Mouse (Mus musculus) neutrophil, adult 5-6 weeks (primary cell): ENCODE measurements around the gene Endou. TPM values are rescaled to one million over a fixed set of nuclear protein-coding genes. Genes with fewer than 3 reads are reported as not detected.

Experiments used
- ATAC-seq: fragments of 151-379, 151-347 bp; 2 replicates; pipeline ENCODE4 v1.8.0; 2017; ENCODE audit warnings: mild to moderate bottlenecking, moderate TSS enrichment; ENCODE audit not compliant: insufficient number of reproducible peaks, poor library complexity, low FRiP score, severe bottlenecking; ENCODE audit errors: extremely low read depth
- total RNA-seq: library from RNA; stranded (forward); fragments of 200-1000 nt; gene quantifications from 2 replicates; pipeline ENCODE4 v1.2.3, GENCODE M21; 2017

The Endou gene
- total RNA-seq, 1 experiment from 2014 or later: 3.7 TPM

- no peak for ATAC-seq
Observed at GRCm38 (mm10) chr15:97738923-97739322, 7.8 kb upstream of the Endou start.

DNA sequence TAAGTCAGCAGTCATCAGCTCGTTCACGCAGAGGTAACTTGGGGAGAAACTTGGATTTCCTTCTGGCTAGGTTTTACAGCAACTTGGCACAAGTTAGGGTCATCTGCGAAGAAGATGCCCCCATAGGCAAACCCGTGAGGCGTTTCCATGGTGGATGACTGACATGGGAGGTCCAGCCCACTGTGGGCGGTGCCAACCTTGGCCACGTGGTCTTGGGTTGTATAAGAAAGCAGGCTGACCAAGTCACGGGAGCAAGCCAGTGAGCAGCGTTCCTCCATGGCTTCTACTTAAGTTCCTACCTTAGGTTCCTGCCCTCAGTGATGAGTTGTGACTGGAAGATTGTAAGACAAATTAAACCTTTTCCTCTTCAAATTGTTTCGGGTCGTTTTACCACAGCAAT is 849 bp upstream of the Endou start:
- ATAC-seq: no peak

GRCm38 (mm10) chr15:97730365-97730764 is 774 bp downstream of the Endou start:
- ATAC-seq: no peak

DNA sequence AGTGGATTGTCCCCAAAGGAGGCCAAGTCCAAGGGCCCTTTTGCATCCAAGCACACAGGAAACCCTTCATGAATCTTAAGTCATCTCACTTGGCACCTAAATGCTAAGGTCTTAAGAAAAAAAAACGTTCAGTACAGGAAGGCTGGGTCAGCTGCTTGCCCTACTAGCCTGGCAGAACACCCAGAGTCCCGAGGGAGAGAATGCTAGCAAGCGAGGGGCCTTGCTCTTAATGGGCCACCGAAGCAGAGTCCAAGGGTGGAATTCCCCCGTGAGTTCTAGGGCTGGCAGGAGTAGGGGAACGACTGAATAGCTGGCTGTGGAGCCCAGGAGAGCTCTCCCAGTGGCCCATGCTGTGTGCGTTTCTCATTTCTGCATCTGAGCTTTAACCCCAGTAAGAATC is 2.3 kb downstream of the Endou start:
- ATAC-seq: no peak

DNA sequence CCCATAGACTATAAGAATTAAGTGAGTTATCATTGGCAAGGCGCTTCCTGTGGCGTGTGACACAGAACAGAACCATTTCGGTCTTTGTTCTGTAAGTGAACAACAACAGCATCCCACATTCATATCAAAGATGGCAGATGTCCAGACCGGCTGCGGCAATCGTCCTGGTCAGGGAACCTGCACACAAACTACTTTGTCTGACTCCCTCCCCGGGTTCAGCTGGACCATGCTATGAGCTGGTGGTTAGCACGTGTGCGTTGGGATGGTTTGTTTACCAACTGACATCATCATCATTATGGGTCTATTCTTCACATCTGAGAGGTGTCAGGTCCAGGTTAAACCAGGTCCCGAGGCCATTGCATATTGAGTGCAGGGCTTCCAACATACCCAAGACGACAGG is 2.7 kb downstream of the Endou start:
- ATAC-seq: no peak

DNA sequence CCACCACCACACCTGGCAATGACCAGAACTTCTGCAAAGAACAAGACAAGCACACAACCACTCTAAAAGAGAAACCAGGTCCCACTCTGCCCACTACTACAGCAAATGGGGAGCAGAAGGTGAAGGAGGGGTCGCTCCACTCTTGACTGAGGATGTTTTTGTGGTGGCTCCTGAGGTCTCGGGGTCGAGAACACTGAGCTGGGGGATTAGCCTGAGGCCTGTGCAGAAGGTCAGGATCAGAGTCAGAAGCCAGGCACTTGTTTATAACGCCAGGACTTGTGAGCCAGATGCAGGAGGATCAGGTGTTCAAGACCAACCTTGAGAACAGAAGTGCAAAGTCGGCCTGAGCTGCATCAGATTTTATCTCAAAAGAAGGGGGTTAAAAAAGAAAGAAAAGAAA is 3.6 kb downstream of the Endou start:
- ATAC-seq: no peak

DNA sequence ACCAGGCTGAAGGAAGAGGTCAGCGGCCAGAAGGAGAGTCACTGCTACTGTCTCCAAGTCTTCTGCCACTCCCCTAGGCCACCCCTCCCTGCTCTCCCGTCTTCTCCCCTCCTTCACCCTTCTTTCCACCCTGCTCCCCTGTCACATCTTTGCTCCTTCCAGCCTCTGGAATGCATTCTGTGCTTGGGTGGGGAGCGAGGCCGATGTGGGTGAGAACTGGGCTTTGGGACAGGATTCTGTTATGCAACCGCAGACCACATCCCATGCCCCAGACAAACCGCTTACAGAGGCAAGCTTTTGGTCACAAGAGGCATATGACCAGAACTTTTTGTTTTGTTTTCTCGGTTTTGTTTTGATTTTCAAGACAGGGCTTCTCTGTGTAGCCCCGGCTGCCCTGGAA is 4.1 kb downstream of the Endou start:
- peak; percentile 18; the same call in 1 of the 2 replicates for ATAC-seq

GRCm38 (mm10) chr15:97726310-97726709 is 4.8 kb downstream of the Endou start:
- ATAC-seq: no peak

DNA sequence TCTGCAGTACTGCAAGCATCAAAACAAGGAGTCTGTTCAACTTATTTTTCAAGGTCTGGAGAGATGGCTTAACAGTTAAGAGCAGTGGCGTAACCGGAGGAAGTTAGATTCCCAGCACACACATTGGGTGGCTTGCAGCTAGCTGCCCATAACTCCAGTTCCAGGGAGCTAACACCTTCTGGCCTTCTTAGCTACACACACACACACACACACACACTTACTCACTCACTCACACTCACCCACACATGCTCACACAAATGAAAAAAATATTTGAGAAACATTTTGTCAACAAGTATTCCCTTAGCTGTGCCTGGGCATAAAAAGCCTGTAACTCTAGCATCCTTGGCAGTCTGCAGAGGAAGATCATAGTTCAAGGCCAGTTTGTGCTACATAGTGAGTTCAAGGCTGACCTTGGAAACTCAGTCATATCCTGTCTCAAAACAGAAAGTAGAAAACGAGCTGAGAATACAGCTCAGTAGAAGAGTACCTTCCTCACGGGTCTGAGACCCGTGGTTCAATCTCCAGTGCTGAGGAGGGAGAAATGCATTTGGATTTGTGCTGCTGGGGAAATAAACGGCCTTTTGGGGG is 5.8 kb downstream of the Endou start:
- no peak for ATAC-seq

GRCm38 (mm10) chr15:97724346-97725197 is 6.6 kb downstream of the Endou start:
- no peak for ATAC-seq

GRCm38 (mm10) chr15:97723536-97724345 is 7.4 kb downstream of the Endou start:
- no peak for ATAC-seq

DNA sequence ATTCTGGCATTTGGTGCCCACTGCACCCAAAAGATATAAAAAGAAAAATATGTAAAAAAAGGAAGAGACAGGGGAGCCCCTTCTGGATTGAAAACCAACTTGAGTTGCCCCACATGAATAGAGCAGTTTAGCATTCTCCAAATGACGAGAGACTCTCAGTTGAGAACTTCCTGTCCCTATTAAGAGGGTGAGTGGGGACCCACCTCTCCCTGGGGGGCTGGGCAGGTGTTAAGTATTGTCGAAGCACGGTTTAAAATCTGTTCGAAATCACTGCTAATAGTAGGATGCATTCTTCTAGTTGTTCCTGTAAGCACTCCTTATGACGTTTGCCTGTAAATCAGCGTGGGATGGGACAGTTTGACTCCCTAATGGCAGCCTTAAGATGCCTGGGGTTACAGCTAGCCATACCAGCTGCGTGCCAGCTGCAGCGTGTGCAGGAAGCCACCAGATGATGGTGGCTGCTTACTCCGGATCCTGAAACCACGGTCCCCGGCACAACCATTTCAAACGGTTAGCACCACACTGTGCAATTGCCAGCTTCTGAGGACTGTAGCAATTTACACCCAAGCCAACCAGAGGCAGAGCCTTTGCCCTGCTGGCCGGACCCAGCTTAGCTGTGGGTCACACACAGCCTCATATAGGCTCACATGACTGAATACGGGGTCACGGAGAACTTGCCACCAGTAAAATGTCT is 10.0 kb downstream of the Endou start:
- no peak for ATAC-seq

- no peak for ATAC-seq
Observed at GRCm38 (mm10) chr15:97720026-97720675, 11.0 kb downstream of the Endou start.

- ATAC-seq: no peak
Observed at GRCm38 (mm10) chr15:97719494-97719893, 11.6 kb downstream of the Endou start.

- ATAC-seq: no peak
Observed at GRCm38 (mm10) chr15:97718535-97719155, 12.5 kb downstream of the Endou start.

DNA sequence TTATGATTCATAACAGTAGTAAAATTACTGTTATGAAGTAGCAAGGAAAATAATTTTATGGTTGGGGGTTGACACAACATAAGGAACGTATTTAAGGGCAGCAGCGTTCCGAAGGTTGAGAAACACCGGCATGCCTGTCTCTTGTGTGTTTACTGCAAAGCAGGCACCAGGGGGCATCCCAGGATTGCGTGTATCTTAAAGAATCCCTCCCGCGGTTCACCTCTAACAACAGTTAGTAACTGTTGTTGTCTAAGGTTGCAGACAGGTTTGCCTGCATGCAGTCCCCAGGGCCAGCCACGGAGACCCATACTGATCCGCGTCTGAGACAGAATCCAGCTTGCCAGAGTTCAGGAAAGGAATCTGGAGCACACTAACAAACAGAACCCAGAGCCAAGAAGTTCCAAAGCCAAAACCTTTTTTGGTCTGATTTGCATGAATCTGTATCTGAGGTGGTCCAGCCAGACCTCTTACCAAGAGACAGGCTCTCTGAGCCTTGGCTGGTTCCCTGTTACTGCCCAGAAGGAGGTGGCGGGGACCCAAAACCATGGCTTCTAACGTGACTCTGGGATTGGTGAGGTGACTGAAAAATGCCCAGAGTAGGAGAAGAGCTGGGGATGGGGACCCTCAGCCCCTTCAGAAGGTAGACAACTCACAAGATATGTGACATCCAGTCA is 13.1 kb downstream of the Endou start:
- peak; percentile 73 for ATAC-seq

GRCm38 (mm10) chr15:97716782-97717181 is 14.4 kb downstream of the Endou start:
- ATAC-seq: no peak

GRCm38 (mm10) chr15:97715734-97716133 is 15.4 kb downstream of the Endou start:
- no peak for ATAC-seq
